Mouse (Mus musculus): ENCODE measurements at regions not wholly inside any gene's neighbourhood (a gene's known extent, or its start where the extent isn't known, plus 50 kb on each side); places are given as distances from the start of the nearest gene placed in this dataset.
A peak's percentile ranks its signal among the peaks of the same experiment; 100 is the strongest.

- no peak for TF ChIP-seq POLR2A (IDR thresholded peaks at IDR 0.05; ENCODE audit: borderline replicate concordance, extremely low read depth, insufficient read depth, insufficient read length)
- Histone ChIP-seq H3K27ac (replicated peaks; ENCODE audit: low read depth, low read length) (no peak overlapping the region), H3K9me3 (ENCODE audit: control insufficient read depth, low read length) (no peaks in the 10 kb centered on the region), H3K4me1 (ENCODE audit: control insufficient read depth, insufficient read depth, low read length) (peaks cover 47% of the 10 kb centered on the region), H3K4me2 (replicated peaks; ENCODE audit: low read depth, low read length, severe bottlenecking) (no peak overlapping the region), H3K36me3 (ENCODE audit: control insufficient read depth, insufficient read depth, low read length) (no peaks in the 10 kb centered on the region), H3K4me3 (replicated peaks; ENCODE audit: low read length) (no peak overlapping the region), H3K27me3 (ENCODE audit: control insufficient read depth, insufficient read depth, low read length) (no peaks in the 10 kb centered on the region), H3K9ac (ENCODE audit: low read depth, low read length, severe bottlenecking) (no peak overlapping the region)
- ATAC-seq (ENCODE audit: low FRiP score, low read depth), result no peak
- no peak for DNase-seq (ENCODE audit: low spot score)
- 24% methylated on average over 3 of the region's 3 CpGs for WGBS
Measured at GRCm38 (mm10) chr4:131489056-131489455, 349.0 kb downstream of the Ptpru start.

DNA sequence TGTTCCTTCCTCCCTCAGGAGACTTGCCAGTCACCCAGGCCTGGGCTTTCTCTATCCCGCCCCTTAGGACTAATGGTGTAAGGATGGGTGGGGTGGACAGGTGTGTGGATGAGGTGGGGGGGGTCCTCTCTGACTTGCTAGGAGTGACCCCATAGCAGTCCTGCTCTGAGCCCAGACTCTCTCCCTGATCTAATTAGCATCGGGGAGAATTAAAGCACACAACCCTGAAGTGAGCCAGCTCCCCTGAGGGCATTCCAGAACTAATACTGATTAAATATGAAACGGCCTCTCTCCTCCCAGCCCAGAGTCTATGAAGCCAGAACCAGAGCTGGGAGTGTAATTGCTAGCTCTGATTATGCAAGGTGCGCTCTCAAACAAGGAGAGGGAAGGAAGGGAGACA is 346.1 kb downstream of the Ptpru start:
- Histone ChIP-seq H3K9ac (ENCODE audit: low read depth, low read length, severe bottlenecking) (no peak overlapping the region), H3K27ac (replicated peaks; ENCODE audit: low read depth, low read length) (no peak overlapping the region), H3K27me3 (ENCODE audit: control insufficient read depth, insufficient read depth, low read length) (no peaks in the 10 kb centered on the region), H3K9me3 (ENCODE audit: control insufficient read depth, low read length) (no peaks in the 10 kb centered on the region), H3K36me3 (ENCODE audit: control insufficient read depth, insufficient read depth, low read length) (no peaks in the 10 kb centered on the region), H3K4me3 (replicated peaks; ENCODE audit: low read length) (no peak overlapping the region), H3K4me2 (replicated peaks; ENCODE audit: low read depth, low read length, severe bottlenecking) (no peak overlapping the region), H3K4me1 (ENCODE audit: control insufficient read depth, insufficient read depth, low read length) (peaks cover 29% of the 10 kb centered on the region)
- no peak for ATAC-seq (ENCODE audit: low FRiP score, low read depth)
- DNase-seq (ENCODE audit: low spot score), result no peak
- WGBS, result 25% methylated on average over 4 of the region's 4 CpGs
- no peak for TF ChIP-seq POLR2A (IDR thresholded peaks at IDR 0.05; ENCODE audit: borderline replicate concordance, extremely low read depth, insufficient read depth, insufficient read length)

- Histone ChIP-seq H3K4me1 (ENCODE audit: control insufficient read depth, insufficient read depth, low read length) (peaks cover 18% of the 10 kb centered on the region), H3K27ac (replicated peaks; ENCODE audit: low read depth, low read length) (no peak overlapping the region)
Measured at GRCm38 (mm10) chr4:131493726-131494125, 344.4 kb downstream of the Ptpru start.

DNA sequence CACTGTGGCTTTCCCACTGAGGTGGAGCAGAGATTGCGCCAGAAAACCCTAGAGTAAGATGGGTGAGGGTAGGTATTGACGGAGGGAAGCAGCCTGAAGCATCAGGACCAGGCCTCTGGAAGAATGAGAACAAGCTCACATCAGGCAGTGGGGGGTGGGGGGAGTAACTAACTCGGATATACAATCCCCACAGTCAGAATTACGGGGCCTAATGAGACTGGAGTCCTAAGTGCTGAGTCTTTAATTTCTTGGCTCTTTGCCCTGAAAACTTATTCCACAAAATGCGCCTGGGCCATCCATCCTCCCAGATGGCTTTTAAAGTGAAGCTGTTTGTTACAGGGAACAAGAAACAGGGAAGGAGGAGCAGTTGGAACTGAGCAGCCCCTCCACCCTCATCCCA is 341.2 kb downstream of the Ptpru start:
- H3K4me3 ChIP-seq (replicated peaks; ENCODE audit: low read length), result no peak overlapping the region
- H3K4me2 ChIP-seq (replicated peaks; ENCODE audit: low read depth, low read length, severe bottlenecking), result no peak overlapping the region
- no peak overlapping the region for H3K27ac ChIP-seq (replicated peaks; ENCODE audit: low read depth, low read length)
- WGBS, result 24% methylated on average over 5 of the region's 5 CpGs
- ATAC-seq (ENCODE audit: low FRiP score, low read depth) (peak; percentile 67), DNase-seq (ENCODE audit: low spot score) (peak; percentile 65)
- H3K27me3 ChIP-seq (ENCODE audit: control insufficient read depth, insufficient read depth, low read length), result no peaks in the 10 kb centered on the region
- H3K4me1 ChIP-seq (ENCODE audit: control insufficient read depth, insufficient read depth, low read length), result peaks cover 10% of the 10 kb centered on the region
- no peaks in the 10 kb centered on the region for H3K9me3 ChIP-seq (ENCODE audit: control insufficient read depth, low read length)
- H3K36me3 ChIP-seq (ENCODE audit: control insufficient read depth, insufficient read depth, low read length), result no peaks in the 10 kb centered on the region
- TF ChIP-seq POLR2A (IDR thresholded peaks at IDR 0.05; ENCODE audit: borderline replicate concordance, extremely low read depth, insufficient read depth, insufficient read length), result no peak
- H3K9ac ChIP-seq (ENCODE audit: low read depth, low read length, severe bottlenecking), result no peak overlapping the region

More at GRCm38 (mm10) chr4:131493726-131494125, 344.4 kb downstream of the Ptpru start:
- H3K36me3 ChIP-seq (ENCODE audit: control insufficient read depth, insufficient read depth, low read length), result no peaks in the 10 kb centered on the region
- TF ChIP-seq POLR2A (IDR thresholded peaks at IDR 0.05; ENCODE audit: borderline replicate concordance, extremely low read depth, insufficient read depth, insufficient read length), result no peak
- no peak overlapping the region for H3K4me2 ChIP-seq (replicated peaks; ENCODE audit: low read depth, low read length, severe bottlenecking)
- 66% methylated on average over 4 of the region's 4 CpGs for WGBS
- no peak overlapping the region for H3K4me3 ChIP-seq (replicated peaks; ENCODE audit: low read length)
- no peaks in the 10 kb centered on the region for H3K27me3 ChIP-seq (ENCODE audit: control insufficient read depth, insufficient read depth, low read length)
- no peak for ATAC-seq (ENCODE audit: low FRiP score, low read depth)
- no peak overlapping the region for H3K9ac ChIP-seq (ENCODE audit: low read depth, low read length, severe bottlenecking)
- no peak for DNase-seq (ENCODE audit: low spot score)
- no peaks in the 10 kb centered on the region for H3K9me3 ChIP-seq (ENCODE audit: control insufficient read depth, low read length)

GRCm38 (mm10) chr4:131500928-131501650 is 337.0 kb downstream of the Ptpru start:
- Histone ChIP-seq H3K9me3 (ENCODE audit: control insufficient read depth, low read length) (no peaks in the 10 kb centered on the region), H3K4me1 (ENCODE audit: control insufficient read depth, insufficient read depth, low read length) (peaks cover 10% of the 10 kb centered on the region), H3K27ac (replicated peaks; ENCODE audit: low read depth, low read length) (no peak overlapping the region), H3K4me3 (replicated peaks; ENCODE audit: low read length) (no peak overlapping the region), H3K9ac (ENCODE audit: low read depth, low read length, severe bottlenecking) (no peak overlapping the region), H3K27me3 (ENCODE audit: control insufficient read depth, insufficient read depth, low read length) (no peaks in the 10 kb centered on the region), H3K36me3 (ENCODE audit: control insufficient read depth, insufficient read depth, low read length) (no peaks in the 10 kb centered on the region), H3K4me2 (replicated peaks; ENCODE audit: low read depth, low read length, severe bottlenecking) (no peak overlapping the region)
- DNase-seq (ENCODE audit: low spot score) (no peak), ATAC-seq (ENCODE audit: low FRiP score, low read depth) (no peak)
- TF ChIP-seq POLR2A (IDR thresholded peaks at IDR 0.05; ENCODE audit: borderline replicate concordance, extremely low read depth, insufficient read depth, insufficient read length), result no peak
- WGBS, result 81% methylated on average over 10 of the region's 10 CpGs
